ENCODE assay signal across 13 mouse cellular contexts in the genomic region with DNA sequence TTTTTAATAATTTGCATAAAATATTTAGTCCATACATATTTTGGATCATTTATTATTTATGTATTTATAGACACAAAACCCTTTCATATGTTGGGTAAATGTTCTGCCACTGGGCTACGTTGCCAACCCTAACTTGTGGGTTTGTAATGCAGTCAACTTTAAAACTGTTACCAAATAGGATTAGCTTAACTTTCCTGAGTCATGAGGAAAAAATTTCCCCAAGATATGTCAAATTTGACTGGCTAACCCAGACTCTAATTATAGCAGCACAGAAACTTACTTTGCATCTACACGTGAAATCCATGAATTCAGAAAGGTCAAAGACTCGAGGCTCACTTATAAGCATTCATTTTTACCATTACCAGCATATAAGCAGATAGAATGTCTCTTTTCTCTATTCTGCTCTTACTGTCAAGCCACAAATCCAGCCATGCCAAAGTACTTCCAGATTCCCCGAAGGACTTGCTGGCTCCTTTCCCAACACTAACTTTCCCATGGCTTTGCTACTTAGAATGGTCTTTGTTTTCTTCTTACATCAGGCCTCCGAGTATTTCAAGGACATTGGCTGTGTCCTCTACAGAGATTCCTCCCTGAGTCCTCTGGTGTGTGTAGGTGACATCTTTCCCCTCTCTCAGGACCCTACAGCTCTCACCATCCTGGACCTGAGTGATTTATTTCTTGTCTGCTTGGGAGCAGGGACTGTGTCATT.
DNase-seq lines count a peak whose midpoint lies in the region; ATAC-seq lines count a peak whose summit lies in the region.
"Had no signal": no experiment of that assay in that cellular context is flagged by ENCODE, and none has a peak within 500 bp of the region (broad histone marks: within the 10 kb centered on the region; RNA-seq: fewer than 3 reads in every experiment).

No protein-coding gene starts in this region.

- H3K27ac ChIP-seq in intestine, embryonic 16.5 days (ENCODE audit: low read length): no peak overlapping the region
- no peak overlapping the region for H3K27ac ChIP-seq in intestine, embryonic 15.5 days

- DNase-seq in adipocyte (ENCODE audit: low spot score): peak; percentile 42
- peak; percentile 67 for DNase-seq in fibroblast of lung, adult 2 months (ENCODE audit: low read depth)
- peak; percentile 3 to 19 for DNase-seq in heart, postnatal 36 days
- no peak for DNase-seq in right cerebral cortex, postnatal 25 days
- no peak for DNase-seq in thymus, postnatal 0 days (ENCODE audit: low spot score)
- DNase-seq in layer of hippocampus, adult 9-10 months (ENCODE audit: low spot score): no peak
- DNase-seq: cerebellum, postnatal 25 days; kidney, adult 18-20 months; liver had no signal

- H3K9ac ChIP-seq in intestine, embryonic 16.5 days (ENCODE audit: low read depth, low read length): no peak overlapping the region
- no peak overlapping the region for H3K9ac ChIP-seq in intestine, embryonic 15.5 days

- no peak overlapping the region for H3K4me3 ChIP-seq in intestine, embryonic 16.5 days (ENCODE audit: low read length)
- no peak overlapping the region for H3K4me3 ChIP-seq in intestine, embryonic 15.5 days (replicated peaks)
- H3K4me3 ChIP-seq: megakaryocyte, embryonic 14.5 days; myocyte had no signal

- H3K36me3 ChIP-seq in intestine, embryonic 16.5 days (ENCODE audit: control insufficient read depth, insufficient read depth, low read length): no peaks in the 10 kb centered on the region
- H3K36me3 ChIP-seq in intestine, embryonic 15.5 days: no peaks in the 10 kb centered on the region

- intact Hi-C loops in heart, postnatal 36 days (cut with DNase I): no loop called here

- 0 out of 2 replicates have a peak, but pooled peaks have one; percentile 16 for ATAC-seq in intestine, embryonic 16.5 days
- no peak for ATAC-seq in intestine, embryonic 15.5 days

- H3K9me3 ChIP-seq in intestine, embryonic 16.5 days (ENCODE audit: control insufficient read depth, low read length): no peaks in the 10 kb centered on the region
- no peaks in the 10 kb centered on the region for H3K9me3 ChIP-seq in intestine, embryonic 15.5 days
- H3K9me3 ChIP-seq: megakaryocyte, embryonic 14.5 days had no signal

- 43% methylated on average over 5 of the region's 5 CpGs for WGBS in intestine, embryonic 16.5 days
- 38% methylated on average over 5 of the region's 5 CpGs for WGBS in intestine, embryonic 15.5 days

- no peaks in the 10 kb centered on the region for H3K27me3 ChIP-seq in intestine, embryonic 16.5 days (replicated peaks; ENCODE audit: control insufficient read depth, insufficient read depth, low read length)
- H3K27me3 ChIP-seq in intestine, embryonic 15.5 days (replicated peaks): no peaks in the 10 kb centered on the region
- H3K27me3 ChIP-seq: megakaryocyte, embryonic 14.5 days had no signal

- no peak overlapping the region for H3K4me2 ChIP-seq in intestine, embryonic 16.5 days (ENCODE audit: low read depth, low read length)
- H3K4me2 ChIP-seq in intestine, embryonic 15.5 days (replicated peaks): no peak overlapping the region

- H3K4me1 ChIP-seq in intestine, embryonic 16.5 days (ENCODE audit: control insufficient read depth, insufficient read depth, low read length): no peaks in the 10 kb centered on the region
- H3K4me1 ChIP-seq in intestine, embryonic 15.5 days (replicated peaks): no peaks in the 10 kb centered on the region
- H3K4me1 ChIP-seq: megakaryocyte, embryonic 14.5 days had no signal

Comparison
In these comparisons a context has a peak if more than half of its experiments do, and no peak if none do; other contexts are left out.
1. DNase-seq: peak in adipocyte (single experiment), fibroblast of lung, adult 2 months (single experiment) and heart, postnatal 36 days (2 of 2); none in right cerebral cortex, postnatal 25 days (single experiment), thymus, postnatal 0 days (single experiment) and layer of hippocampus, adult 9-10 months (single experiment).